Mouse (Mus musculus): ENCODE results near the gene Timm50.

DNA sequence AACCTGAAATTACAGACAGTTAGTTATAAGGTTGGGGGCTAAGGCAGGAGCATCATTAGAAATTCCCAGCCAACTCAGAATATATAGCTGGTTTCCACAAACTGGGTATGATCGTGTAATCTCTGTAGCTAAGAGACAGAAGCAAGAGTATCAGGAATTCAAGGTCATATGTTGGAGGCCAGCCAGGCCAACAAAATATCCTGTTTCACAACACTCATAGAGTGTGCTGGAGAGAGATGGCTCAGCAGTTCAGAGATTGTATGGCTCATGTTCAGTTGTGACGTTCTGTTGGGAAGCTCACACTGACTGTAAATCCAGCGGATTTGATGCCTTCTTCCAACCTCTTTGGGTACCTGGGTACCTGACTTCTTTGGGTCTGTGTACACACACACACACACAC is 35.9 kb upstream of the Timm50 start:
- TF ChIP-seq CTCF (IDR thresholded peaks at IDR 0.05; ENCODE audit: borderline replicate concordance, insufficient read depth, low read length) (no peak), POLR2A (IDR thresholded peaks at IDR 0.05; ENCODE audit: low read depth, low read length) (no peak)

All from embryonic fibroblast, embryonic 13.5 days (primary cell).